Mouse (Mus musculus) lung, embryonic 14.5 days (tissue): ENCODE results near the gene Slc25a15. TPM values are rescaled to one million over a fixed set of nuclear protein-coding genes. Genes with fewer than 3 reads are reported as not detected.

Experiments used
- ATAC-seq: fragments of 200-750 bp; cut with Nextera tagmentation; 2 replicates; pipeline ENCODE4 v1.8.0; 2017; ENCODE audit warnings: mild to moderate bottlenecking, moderate TSS enrichment, moderate library complexity; ENCODE audit not compliant: insufficient read depth
- DNase-seq: peaks from one replicate; pipeline ENCODE4 v3.0.0-alpha.2; 2015
- H3K27ac ChIP-seq: fragments of 300-500 bp; sonication (generic); 2 replicates; pipeline ENCODE4 v1.5.1; 2014; ENCODE audit warnings: low read depth, mild to moderate bottlenecking, moderate library complexity
- H3K27me3 ChIP-seq: fragments of 300-500 bp; sonication (generic); 2 replicates; pipeline ENCODE4 v1.6.1; 2014; ENCODE audit warnings: low read length, control low read depth; ENCODE audit not compliant: insufficient read depth
- H3K36me3 ChIP-seq: fragments of 300-500 bp; sonication (generic); 2 replicates; pipeline ENCODE4 v1.6.1; 2014; ENCODE audit warnings: control low read depth; ENCODE audit not compliant: insufficient read depth
- H3K4me1 ChIP-seq: fragments of 300-500 bp; sonication (generic); 2 replicates; pipeline ENCODE4 v1.6.1; 2014; ENCODE audit warnings: antibody characterized with exemption, control low read depth; ENCODE audit not compliant: insufficient read depth
- H3K4me2 ChIP-seq: fragments of 300-500 bp; sonication (generic); 2 replicates; pipeline ENCODE4 v1.6.1; 2014; ENCODE audit warnings: mild to moderate bottlenecking
- H3K4me3 ChIP-seq: fragments of 300-500 bp; sonication (generic); 2 replicates; pipeline ENCODE4 v1.5.1; 2014; ENCODE audit warnings: low read depth, low read length
- H3K9ac ChIP-seq: fragments of 300-500 bp; sonication (generic); 2 replicates; pipeline ENCODE4 v1.6.1; 2014
- H3K9me3 ChIP-seq: fragments of 300-500 bp; sonication (generic); 2 replicates; pipeline ENCODE4 v1.6.1; 2016; ENCODE audit warnings: low read depth, low read length, control low read depth
- CTCF ChIP-seq: IDR thresholded peaks from 2 replicates; pipeline ENCODE4 v1.5.1; 2016; ENCODE audit warnings: antibody characterized with exemption, low read depth
- WGBS: fragments of 180-500 bp; shearing (Covaris S2); extraction: QIAGEN DNeasy Blood & Tissue Kit; methylation state at CpG from one replicate; pipeline ENCODE4 v1.1.7; 2014; 5-methylcytosine and 5-hydroxymethylcytosine counted together
- polyA plus RNA-seq: library from polyadenylated mRNA; unstranded; fragments of >200 nt; fragmentation: Nextera tagmentation; extraction: Ambion mirVana; gene quantifications from 2 replicates; pipeline ENCODE4 v1.2.1, GENCODE M21; 2014

Slc25a15 gene
- polyA plus RNA-seq = 21.2 and 23.9 TPM in 2 replicates

DNA sequence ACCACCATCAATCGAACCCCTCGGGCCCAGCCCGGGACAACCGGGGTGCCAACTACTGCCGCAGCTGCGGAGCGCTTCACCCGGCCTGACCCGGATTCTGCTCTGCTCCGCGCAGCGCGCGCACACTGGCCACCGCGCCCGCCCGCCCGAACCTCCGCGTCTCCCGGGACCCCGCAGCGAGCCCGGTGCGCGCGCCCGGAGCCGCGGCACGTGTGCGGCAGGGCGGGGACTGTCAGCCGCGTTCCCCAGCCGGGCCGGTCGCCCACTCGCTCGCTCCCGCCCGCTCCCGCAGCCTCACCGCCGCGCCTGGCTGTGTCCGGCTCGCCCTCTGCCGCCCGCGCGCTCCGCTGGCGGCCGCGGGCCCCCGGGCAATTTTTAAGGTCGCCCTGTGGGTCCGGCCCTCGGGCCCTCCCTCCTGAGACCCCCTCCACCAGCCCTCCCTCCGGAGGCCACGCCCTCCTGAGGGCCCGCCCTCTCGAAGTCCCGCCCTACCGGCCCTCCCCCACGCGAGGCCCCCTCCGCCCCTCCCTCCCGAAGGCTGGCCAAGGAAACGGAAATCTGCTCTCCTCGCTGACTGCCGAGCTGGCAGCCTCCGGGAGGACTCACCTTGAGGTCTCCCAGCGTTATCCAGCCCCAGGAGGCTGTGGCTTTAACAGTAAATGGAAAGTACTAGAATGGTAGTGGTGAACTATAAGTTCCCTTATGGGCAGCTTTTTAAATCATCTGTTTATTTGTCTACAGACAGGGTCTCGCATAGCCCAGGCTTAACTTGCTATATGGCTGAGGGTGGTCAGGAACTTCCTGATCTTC lies at the start of gene Slc25a15:
Gene Slc25a15 (minus strand): TSS at position 456 of the 810 bp plus-strand sequence.
- under 1% methylated on average over 59 of the region's 77 CpGs for WGBS

DNA sequence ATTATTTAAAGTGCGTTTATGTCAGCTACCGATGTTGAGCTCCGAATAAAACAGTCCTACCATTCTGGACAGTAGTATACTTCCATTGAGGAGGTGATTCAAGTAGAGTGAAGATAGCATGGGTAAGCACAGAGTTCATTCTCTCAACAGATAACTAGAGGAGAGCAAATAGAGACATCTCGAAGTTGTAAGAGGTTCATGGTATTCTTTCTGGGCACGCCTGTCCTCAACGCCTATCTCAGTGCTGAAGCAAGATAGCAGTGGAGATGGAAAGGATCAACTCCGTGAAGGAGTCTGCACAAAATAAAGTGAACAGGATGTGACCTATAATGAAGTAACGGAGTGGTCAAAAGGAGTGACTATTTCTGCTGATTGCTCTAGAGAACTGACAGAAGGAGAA lies 13.6 kb upstream of the Slc25a15 start:
- peaks cover 3% of the 10 kb centered on the region; the same call in 1 of the 2 replicates for H3K4me1 ChIP-seq
- H3K36me3 ChIP-seq = peaks cover 20% of the 10 kb centered on the region
- H3K27me3 ChIP-seq = no peaks in the 10 kb centered on the region
- H3K4me3 ChIP-seq = peak overlapping the region; percentile 74
- no peak for TF ChIP-seq CTCF
- H3K9ac ChIP-seq = peak overlapping the region; percentile 88
- H3K9me3 ChIP-seq = no peaks in the 10 kb centered on the region
- H3K4me2 ChIP-seq = peak overlapping the region; percentile 94
- 16% methylated on average over 8 of the region's 8 CpGs for WGBS
- no peak for DNase-seq
- ATAC-seq = no peak
- peak overlapping the region; percentile 68; the same call in 1 of the 2 replicates for H3K27ac ChIP-seq

More for the DNA sequence above, at the start of gene Slc25a15:
- no peaks in the 10 kb centered on the region for H3K4me1 ChIP-seq
- H3K36me3 ChIP-seq = peaks cover 11% of the 10 kb centered on the region; the same call in 1 of the 2 replicates
- H3K4me2 ChIP-seq = peak within 1 kb of the TSS; percentile 82
- no peak for TF ChIP-seq CTCF
- no peaks in the 10 kb centered on the region for H3K9me3 ChIP-seq
- H3K27me3 ChIP-seq = no peaks in the 10 kb centered on the region
- ATAC-seq = peak; percentile 91
- H3K4me3 ChIP-seq = peak within 1 kb of the TSS; percentile 76
- peak; percentile 93 for DNase-seq
- H3K9ac ChIP-seq = peak within 1 kb of the TSS; percentile 84
- H3K27ac ChIP-seq = peak within 1 kb of the TSS; percentile 80

GRCm38 (mm10) chr8:22411282-22411702 lies 12.9 kb upstream of the Slc25a15 start, which contains the start of gene Mrps31:
TSS of gene Mrps31 (plus strand) at chr8:22411361.
- peak within 1 kb of the TSS; percentile 88 for H3K9ac ChIP-seq
- H3K4me3 ChIP-seq = peak within 1 kb of the TSS; percentile 74
- peak; percentile 92 for ATAC-seq
- H3K27ac ChIP-seq = peak within 1 kb of the TSS; percentile 68
- H3K27me3 ChIP-seq = no peaks in the 10 kb centered on the region
- H3K4me2 ChIP-seq = peak within 1 kb of the TSS; percentile 94
- H3K9me3 ChIP-seq = no peaks in the 10 kb centered on the region
- H3K36me3 ChIP-seq = peaks cover 16% of the 10 kb centered on the region
- under 1% methylated on average over 25 of the region's 25 CpGs for WGBS
- DNase-seq = peak; percentile 95
- peaks cover 3% of the 10 kb centered on the region; the same call in 1 of the 2 replicates for H3K4me1 ChIP-seq
- no peak for TF ChIP-seq CTCF

DNA sequence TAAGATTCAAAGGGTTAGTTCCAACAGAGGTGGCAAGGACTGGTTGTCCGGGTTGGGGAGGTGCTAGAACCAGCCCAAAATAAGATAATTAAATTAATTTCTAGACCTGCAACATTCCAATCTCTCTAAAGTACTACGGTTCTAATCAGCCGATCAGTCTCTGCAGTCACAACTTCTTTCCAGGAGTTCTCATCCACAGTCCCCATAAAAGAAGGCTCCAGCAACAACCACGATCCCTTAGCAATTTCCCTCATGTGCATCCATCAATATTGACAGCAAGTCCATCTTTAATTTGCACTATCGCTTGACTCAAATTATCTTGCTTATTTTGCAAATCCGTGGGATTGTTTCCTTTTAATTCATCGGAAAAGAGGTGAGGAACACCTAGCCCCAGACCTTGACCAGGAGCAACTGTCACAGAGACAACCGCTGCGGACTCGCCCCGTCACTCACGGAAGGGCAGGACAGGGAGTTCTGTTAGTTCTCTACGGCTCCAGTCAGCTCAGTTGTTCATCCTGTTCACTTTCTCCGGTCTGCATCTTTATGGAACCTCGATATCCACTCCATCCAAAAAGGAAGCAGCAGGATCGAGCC lies 12.4 kb upstream of the Slc25a15 start:
- H3K27ac ChIP-seq = peak overlapping the region; percentile 68; the same call in 1 of the 2 replicates
- no peak for DNase-seq

GRCm38 (mm10) chr8:22405733-22406132 lies 7.3 kb upstream of the Slc25a15 start:
- no peaks in the 10 kb centered on the region for H3K27me3 ChIP-seq
- no peak overlapping the region for H3K4me2 ChIP-seq
- H3K4me3 ChIP-seq = no peak overlapping the region
- no peak overlapping the region for H3K27ac ChIP-seq
- DNase-seq (no peak), ATAC-seq (no peak)
- no peak overlapping the region for H3K9ac ChIP-seq
- no peaks in the 10 kb centered on the region for H3K36me3 ChIP-seq
- H3K9me3 ChIP-seq = no peaks in the 10 kb centered on the region
- TF ChIP-seq CTCF = no peak
- H3K4me1 ChIP-seq = no peaks in the 10 kb centered on the region; the same call in 1 of the 2 replicates
- WGBS = 69% methylated on average over 6 of the region's 6 CpGs

More for the DNA sequence above, 12.4 kb upstream of the Slc25a15 start:
- H3K4me3 ChIP-seq = peak overlapping the region; percentile 74
- TF ChIP-seq CTCF = no peak
- peaks cover 11% of the 10 kb centered on the region for H3K36me3 ChIP-seq
- H3K27me3 ChIP-seq = no peaks in the 10 kb centered on the region
- H3K9ac ChIP-seq = peak overlapping the region; percentile 88
- 16% methylated on average over 16 of the region's 16 CpGs for WGBS
- H3K4me2 ChIP-seq = peak overlapping the region; percentile 94
- no peaks in the 10 kb centered on the region for H3K9me3 ChIP-seq
- peaks cover 3% of the 10 kb centered on the region; the same call in 1 of the 2 replicates for H3K4me1 ChIP-seq
- peak; percentile 42 for ATAC-seq

DNA sequence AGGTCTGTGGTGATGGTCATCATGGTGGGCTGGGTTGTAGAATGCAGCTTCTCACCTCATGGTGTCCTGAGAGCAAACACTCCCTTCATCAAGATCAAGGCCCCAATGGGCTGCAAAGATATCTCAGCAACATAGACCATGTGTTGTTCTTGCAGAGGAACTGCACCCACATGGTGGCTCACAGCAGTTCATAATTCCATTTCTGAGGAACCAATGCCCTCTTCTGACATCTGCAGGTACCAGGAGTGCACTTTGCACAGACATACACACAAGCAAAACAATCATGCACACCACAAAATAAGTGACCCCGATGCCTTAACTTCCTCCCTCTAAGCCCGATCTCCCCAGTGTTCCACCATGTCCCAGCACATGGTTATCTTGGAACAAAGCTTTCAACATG lies 4.8 kb upstream of the Slc25a15 start:
- Histone ChIP-seq H3K36me3 (no peaks in the 10 kb centered on the region), H3K9ac (no peak overlapping the region), H3K4me3 (no peak overlapping the region), H3K9me3 (no peaks in the 10 kb centered on the region), H3K4me2 (no peak overlapping the region), H3K27me3 (no peaks in the 10 kb centered on the region), H3K27ac (no peak overlapping the region), H3K4me1 (no peaks in the 10 kb centered on the region)
- ATAC-seq (no peak), DNase-seq (no peak)
- WGBS = 92% methylated on average over 2 of the region's 2 CpGs
- no peak for TF ChIP-seq CTCF

DNA sequence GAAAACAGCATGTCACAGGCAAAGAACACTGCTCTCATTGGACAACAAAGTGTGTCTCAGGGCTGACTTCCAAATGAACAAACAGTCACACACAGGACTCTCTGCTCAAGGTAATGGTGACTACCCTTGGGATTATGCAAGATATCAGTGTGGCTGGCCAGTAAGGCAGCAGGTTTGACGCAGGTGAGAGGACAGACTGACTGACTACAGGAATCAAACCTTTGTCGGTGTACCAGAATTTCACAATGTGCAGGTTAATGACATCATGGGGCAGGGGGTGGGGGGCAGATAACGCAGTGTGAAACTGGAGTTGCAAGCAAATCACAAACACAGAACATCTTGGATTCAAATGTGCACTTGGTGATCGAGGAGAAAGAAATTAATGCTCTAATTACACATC lies 2.2 kb upstream of the Slc25a15 start:
- no peaks in the 10 kb centered on the region for H3K9me3 ChIP-seq
- DNase-seq = no peak
- H3K27ac ChIP-seq = no peak overlapping the region
- H3K4me3 ChIP-seq = no peak overlapping the region
- WGBS = 83% methylated on average over 4 of the region's 4 CpGs
- no peaks in the 10 kb centered on the region for H3K36me3 ChIP-seq
- H3K4me2 ChIP-seq = no peak overlapping the region
- no peak for TF ChIP-seq CTCF
- no peak for ATAC-seq
- H3K27me3 ChIP-seq = no peaks in the 10 kb centered on the region
- H3K4me1 ChIP-seq = no peaks in the 10 kb centered on the region
- no peak overlapping the region for H3K9ac ChIP-seq
